In genomic region chr2:129569120-129569519, GRCm38 (mm10) we compare ENCODE assay signal across 19 mouse cellular contexts. TPM values are rescaled to one million over a fixed set of nuclear protein-coding genes. Genes with fewer than 3 reads are reported as not detected.
"Had no signal": no experiment of that assay in that cellular context is flagged by ENCODE, and none has a peak within 500 bp of the region (broad histone marks: within the 10 kb centered on the region; RNA-seq: fewer than 3 reads in every experiment).

No protein-coding gene starts in this region.

- DNase-seq: lung, adult 18-20 months; lung, embryonic 14.5 days; lung, postnatal 10 days; lung, postnatal 4 days; midbrain, embryonic 14.5 days; retina, postnatal 1 day; right cerebral cortex, postnatal 25 days; right cerebral cortex, postnatal 4 days; spleen, adult 18-20 months; thymus, adult 18-20 months; thymus, postnatal 14 days; thymus, postnatal 36 days had no signal

- H3K4me3 ChIP-seq: midbrain, embryonic 10.5 days; midbrain, embryonic 12.5 days; myocyte; neural tube, embryonic 13.5 days; neural tube, embryonic 15.5 days had no signal

- ATAC-seq: midbrain, embryonic 16.5 days had no signal

- H3K27ac ChIP-seq: midbrain, embryonic 10.5 days; midbrain, embryonic 12.5 days; neural tube, embryonic 13.5 days; neural tube, embryonic 15.5 days had no signal

RNA-seq across cellular contexts. Expression of gene F830045P16Rik, which starts 32.7 kb away (rescaled TPM):
- total RNA-seq: megakaryocyte, adult 5-6 weeks had no signal
